Mouse (Mus musculus): Measurements from ENCODE around the gene Nuak2. TPM values are rescaled to one million over a fixed set of nuclear protein-coding genes. Genes with fewer than 3 reads are reported as not detected.
A peak's percentile ranks its signal among the peaks of the same experiment; 100 is the strongest.

Gene Nuak2
- total RNA-seq, 1 experiment: 8.0 TPM

DNA sequence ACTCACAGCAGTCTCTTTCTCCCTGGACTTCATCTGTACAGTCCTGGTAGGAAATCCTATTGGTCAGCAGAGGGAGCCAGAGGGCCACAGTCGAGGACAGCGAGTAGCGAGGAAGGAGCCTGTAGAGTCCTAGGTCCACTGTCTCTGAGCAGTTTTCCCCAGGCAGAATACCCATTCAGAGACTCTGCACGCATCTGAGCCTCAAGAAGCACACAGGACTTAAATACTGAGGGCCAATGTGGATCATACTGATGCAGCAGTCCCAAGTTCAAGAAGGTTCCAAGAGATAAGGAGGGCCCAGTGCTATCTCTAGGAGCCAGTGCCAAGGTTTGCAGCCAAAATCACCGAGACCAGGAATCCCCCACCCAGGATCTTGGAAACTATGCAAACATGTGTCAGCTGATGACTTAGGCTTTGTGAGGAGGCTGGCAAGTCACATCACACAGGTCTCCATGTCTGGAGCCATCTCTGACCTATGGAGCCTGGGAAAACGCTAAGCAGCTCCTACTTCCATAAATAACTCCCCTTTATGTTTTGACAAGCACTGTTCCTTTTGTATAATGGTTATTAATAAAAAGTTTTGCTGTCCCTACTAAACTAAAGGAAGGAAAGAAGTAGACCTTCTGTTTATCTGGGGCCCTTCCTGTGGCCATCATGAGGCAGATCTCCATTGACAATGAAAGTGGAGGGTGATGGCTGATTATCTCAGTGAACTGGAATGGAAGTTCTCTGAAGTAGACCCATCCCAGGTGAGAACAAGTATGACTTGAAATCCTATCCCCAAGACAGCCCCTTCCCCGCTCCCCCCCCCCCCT lies 52.0 kb downstream of the Nuak2 start:
- in situ Hi-C loops (cut with MboI; ENCODE audit: low sequenced_read_pairs in 2 of 2, unreplicated experiment in 2 of 2): no loop called here
- H3K27ac ChIP-seq (ENCODE audit: insufficient read depth, low read depth, low read length, poor library complexity, severe bottlenecking): no peak overlapping the region

DNA sequence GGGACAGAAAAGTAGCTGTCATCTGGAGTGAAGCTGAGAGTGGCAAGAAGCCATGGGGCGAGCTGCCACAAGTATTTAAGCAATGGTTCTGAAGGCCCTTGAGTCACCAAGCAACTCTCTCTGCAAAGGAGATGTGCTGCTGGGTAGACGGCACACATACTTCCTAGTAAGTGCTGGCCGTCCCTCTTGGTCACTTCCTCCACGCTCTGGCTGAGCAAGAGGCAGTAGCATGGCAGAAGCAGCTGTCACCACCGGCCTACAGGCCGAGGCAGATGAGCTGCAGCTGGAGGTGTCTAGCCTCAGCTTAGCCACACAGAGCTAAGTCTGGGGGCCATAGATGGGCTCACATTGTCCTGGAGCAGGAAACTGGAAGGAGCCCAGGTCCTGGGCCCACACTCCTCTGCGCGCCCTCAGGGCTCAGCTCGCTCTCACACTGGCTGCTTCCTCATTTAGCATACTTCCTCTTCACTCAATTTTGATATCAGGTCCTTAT lies 54.8 kb downstream of the Nuak2 start:
- peaks cover 0 to 25% of the 10 kb centered on the region in 2 experiments; a peak in 3 of 4 replicates for H3K4me1 ChIP-seq (ENCODE audit: control insufficient read depth in 2 of 2, insufficient read depth in 2 of 2, low read length in 2 of 2, poor library complexity in 1 of 2)
- H3K27ac ChIP-seq (ENCODE audit: insufficient read depth, low read depth, low read length, poor library complexity, severe bottlenecking): no peak overlapping the region
- in situ Hi-C loops (cut with MboI; ENCODE audit: low sequenced_read_pairs in 2 of 2, unreplicated experiment in 2 of 2): no loop called here
- H3K4me3 ChIP-seq (ENCODE audit: insufficient read depth in 1 of 2, low read depth in 1 of 2, low read length in 2 of 2, poor library complexity in 1 of 2, severe bottlenecking in 1 of 2): no peak overlapping the region
- H3K9me3 ChIP-seq (ENCODE audit: control insufficient read depth, insufficient read depth, low read depth, low read length): no peaks in the 10 kb centered on the region
- no peak for TF ChIP-seq MAFK (IDR thresholded peaks at IDR 0.05; ENCODE audit: insufficient read depth, low read depth, low read length)
- no peak for DNase-seq (ENCODE audit: low read depth, low spot score)
- no peak overlapping the region for H3K9ac ChIP-seq (ENCODE audit: insufficient read depth, low read depth, low read length, poor library complexity, severe bottlenecking)
- H3K36me3 ChIP-seq (ENCODE audit: control insufficient read depth, insufficient read depth, low read length, poor library complexity, severe bottlenecking): no peaks in the 10 kb centered on the region

More for the DNA sequence above, 52.0 kb downstream of the Nuak2 start:
- Histone ChIP-seq H3K9me3 (ENCODE audit: control insufficient read depth, insufficient read depth, low read depth, low read length) (no peaks in the 10 kb centered on the region), H3K36me3 (ENCODE audit: control insufficient read depth, insufficient read depth, low read length, poor library complexity, severe bottlenecking) (no peaks in the 10 kb centered on the region), H3K4me3 (ENCODE audit: insufficient read depth in 1 of 2, low read depth in 1 of 2, low read length in 2 of 2, poor library complexity in 1 of 2, severe bottlenecking in 1 of 2) (no peak overlapping the region), H3K9ac (ENCODE audit: insufficient read depth, low read depth, low read length, poor library complexity, severe bottlenecking) (0 out of 2 replicates have a peak overlapping the region, but pooled peaks have one; percentile 12), H3K4me1 (ENCODE audit: control insufficient read depth in 2 of 2, insufficient read depth in 2 of 2, low read length in 2 of 2, poor library complexity in 1 of 2) (peaks cover 0 to 17% of the 10 kb centered on the region in 2 experiments; a peak in 1 of 4 replicates)
- TF ChIP-seq ZC3H11A (IDR thresholded peaks at IDR 0.05; ENCODE audit: borderline replicate concordance, low read depth, low read length) (peak; percentile 85), MAFK (IDR thresholded peaks at IDR 0.05; ENCODE audit: insufficient read depth, low read depth, low read length) (no peak)
- DNase-seq (ENCODE audit: low read depth, low spot score): peak; percentile 56

DNA sequence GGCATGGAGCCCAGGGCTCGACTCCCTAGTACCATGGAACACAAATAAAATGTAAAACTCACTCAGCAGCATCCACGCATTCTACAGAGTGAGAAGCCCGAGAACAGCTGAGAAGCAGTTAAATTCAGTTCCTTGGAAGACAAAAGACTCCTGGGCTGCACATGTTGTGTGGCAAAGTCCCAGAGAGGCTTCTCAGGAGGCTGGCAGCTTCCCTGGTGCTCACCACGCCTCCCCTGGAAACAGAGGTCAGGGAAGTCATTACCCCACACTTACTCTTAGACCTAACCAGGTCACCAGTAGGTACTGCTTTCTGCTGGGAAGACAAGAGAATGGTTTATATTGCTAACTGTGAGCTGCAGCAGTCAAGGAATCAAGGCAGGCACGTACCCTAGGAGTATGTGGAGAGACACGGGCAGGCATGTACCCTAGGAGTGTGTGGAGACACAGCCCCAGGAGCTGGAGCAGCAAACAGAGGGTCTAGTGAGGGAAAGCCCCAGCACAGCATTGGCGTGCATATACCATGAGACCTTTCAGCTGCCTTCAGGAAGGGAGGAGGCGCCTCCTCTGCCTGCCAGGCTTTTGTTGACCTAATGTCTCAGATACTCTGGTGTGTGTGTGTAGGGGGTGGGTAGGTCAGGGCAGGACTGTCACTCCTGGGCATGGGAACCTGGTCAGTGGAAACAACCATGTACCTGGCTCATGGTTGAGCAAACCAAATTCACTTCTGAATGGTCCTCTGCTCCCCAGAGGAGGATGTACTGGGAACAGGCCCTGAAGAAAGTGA lies 55.6 kb downstream of the Nuak2 start:
- TF ChIP-seq MAFK (IDR thresholded peaks at IDR 0.05; ENCODE audit: insufficient read depth, low read depth, low read length) (no peak), CHD2 (IDR thresholded peaks at IDR 0.05; ENCODE audit: low read depth, low read length) (no peak), ZC3H11A (IDR thresholded peaks at IDR 0.05; ENCODE audit: borderline replicate concordance, low read depth, low read length) (no peak), ZNF384 (IDR thresholded peaks at IDR 0.05; ENCODE audit: low read depth, low read length) (no peak), HCFC1 (IDR thresholded peaks at IDR 0.05; ENCODE audit: borderline replicate concordance, insufficient read depth, low read length) (no peak)
- Histone ChIP-seq H3K9me3 (ENCODE audit: control insufficient read depth, insufficient read depth, low read depth, low read length) (no peaks in the 10 kb centered on the region), H3K27ac (ENCODE audit: insufficient read depth, low read depth, low read length, poor library complexity, severe bottlenecking) (no peak overlapping the region), H3K4me3 (ENCODE audit: insufficient read depth in 1 of 2, low read depth in 1 of 2, low read length in 2 of 2, poor library complexity in 1 of 2, severe bottlenecking in 1 of 2) (no peak overlapping the region), H3K9ac (ENCODE audit: insufficient read depth, low read depth, low read length, poor library complexity, severe bottlenecking) (no peak overlapping the region), H3K4me1 (ENCODE audit: control insufficient read depth in 2 of 2, insufficient read depth in 2 of 2, low read length in 2 of 2, poor library complexity in 1 of 2) (peaks cover 0 to 20% of the 10 kb centered on the region in 2 experiments; a peak in 3 of 4 replicates), H3K36me3 (ENCODE audit: control insufficient read depth, insufficient read depth, low read length, poor library complexity, severe bottlenecking) (no peaks in the 10 kb centered on the region)
- in situ Hi-C loops (cut with MboI; ENCODE audit: low sequenced_read_pairs in 2 of 2, unreplicated experiment in 2 of 2): no loop called here
- no peak for DNase-seq (ENCODE audit: low read depth, low spot score)

GRCm38 (mm10) chr1:132372354-132372753 lies 56.4 kb downstream of the Nuak2 start:
- Histone ChIP-seq H3K9me3 (ENCODE audit: control insufficient read depth, insufficient read depth, low read depth, low read length) (no peaks in the 10 kb centered on the region), H3K4me3 (ENCODE audit: insufficient read depth in 1 of 2, low read depth in 1 of 2, low read length in 2 of 2, poor library complexity in 1 of 2, severe bottlenecking in 1 of 2) (no peak overlapping the region), H3K9ac (ENCODE audit: insufficient read depth, low read depth, low read length, poor library complexity, severe bottlenecking) (no peak overlapping the region), H3K27ac (ENCODE audit: insufficient read depth, low read depth, low read length, poor library complexity, severe bottlenecking) (no peak overlapping the region), H3K36me3 (ENCODE audit: control insufficient read depth, insufficient read depth, low read length, poor library complexity, severe bottlenecking) (no peaks in the 10 kb centered on the region), H3K4me1 (ENCODE audit: control insufficient read depth in 2 of 2, insufficient read depth in 2 of 2, low read length in 2 of 2, poor library complexity in 1 of 2) (peaks cover 0 to 24% of the 10 kb centered on the region in 2 experiments)
- TF ChIP-seq ZC3H11A (IDR thresholded peaks at IDR 0.05; ENCODE audit: borderline replicate concordance, low read depth, low read length): no peak
- no peak for TF ChIP-seq CHD2 (IDR thresholded peaks at IDR 0.05; ENCODE audit: low read depth, low read length)
- no peak for TF ChIP-seq HCFC1 (IDR thresholded peaks at IDR 0.05; ENCODE audit: borderline replicate concordance, insufficient read depth, low read length)
- TF ChIP-seq ZNF384 (IDR thresholded peaks at IDR 0.05; ENCODE audit: low read depth, low read length): no peak
- TF ChIP-seq MAFK (IDR thresholded peaks at IDR 0.05; ENCODE audit: insufficient read depth, low read depth, low read length): no peak
- in situ Hi-C loops (cut with MboI; ENCODE audit: low sequenced_read_pairs in 2 of 2, unreplicated experiment in 2 of 2): no loop called here
- DNase-seq (ENCODE audit: low read depth, low spot score): no peak
